Mouse (Mus musculus) midbrain, embryonic 13.5 days (tissue): ENCODE measurements around the gene Fcgr2b. TPM values are rescaled to one million over a fixed set of nuclear protein-coding genes. Genes with fewer than 3 reads are reported as not detected.

Experiments used
- ATAC-seq: fragments of 200-750 bp; cut with Nextera tagmentation; 2 replicates; pipeline ENCODE4 v1.8.0; 2017; ENCODE audit warnings: mild to moderate bottlenecking, moderate TSS enrichment, moderate library complexity
- H3K27ac ChIP-seq: fragments of 300-500 bp; sonication (generic); 2 replicates; pipeline ENCODE4 v1.5.1; 2015; ENCODE audit warnings: inconsistent platforms, mild to moderate bottlenecking, moderate library complexity
- H3K27me3 ChIP-seq: fragments of 300-500 bp; sonication (generic); 2 replicates; pipeline ENCODE4 v1.6.1; 2015; ENCODE audit warnings: mild to moderate bottlenecking, inconsistent platforms
- H3K36me3 ChIP-seq: fragments of 300-500 bp; sonication (generic); 2 replicates; pipeline ENCODE4 v1.6.1; 2015; ENCODE audit warnings: mild to moderate bottlenecking, inconsistent platforms
- H3K4me1 ChIP-seq: fragments of 300-500 bp; sonication (generic); replicated peaks from 2 replicates; pipeline ENCODE4 v1.6.1; 2015; ENCODE audit warnings: inconsistent platforms
- H3K4me2 ChIP-seq: fragments of 300-500 bp; sonication (generic); replicated peaks from 2 replicates; pipeline ENCODE4 v1.6.1; 2015; ENCODE audit warnings: moderate library complexity, mild to moderate bottlenecking, inconsistent platforms
- H3K4me3 ChIP-seq: fragments of 300-500 bp; sonication (generic); replicated peaks from 2 replicates; pipeline ENCODE4 v1.5.1; 2015; ENCODE audit warnings: mild to moderate bottlenecking, inconsistent platforms
- H3K9ac ChIP-seq: fragments of 300-500 bp; sonication (generic); replicated peaks from 2 replicates; pipeline ENCODE4 v1.6.1; 2015; ENCODE audit warnings: mild to moderate bottlenecking, inconsistent platforms
- H3K9me3 ChIP-seq: fragments of 300-500 bp; sonication (generic); 2 replicates; pipeline ENCODE4 v1.6.1; 2016; ENCODE audit warnings: mild to moderate bottlenecking, inconsistent platforms
- WGBS: fragments of 180-500 bp; shearing (Covaris S2); methylation state at CpG from one replicate; pipeline ENCODE4 v1.1.7; 2015; 5-methylcytosine and 5-hydroxymethylcytosine counted together
- polyA plus RNA-seq: library from polyadenylated mRNA; unstranded; fragments of >200 nt; fragmentation: Nextera tagmentation; extraction: Ambion mirVana; gene quantifications from 2 replicates; pipeline ENCODE4 v1.2.1, GENCODE M21; 2015

Gene Fcgr2b
- polyA plus RNA-seq = 0.37 and 0.57 TPM in 2 replicates

DNA sequence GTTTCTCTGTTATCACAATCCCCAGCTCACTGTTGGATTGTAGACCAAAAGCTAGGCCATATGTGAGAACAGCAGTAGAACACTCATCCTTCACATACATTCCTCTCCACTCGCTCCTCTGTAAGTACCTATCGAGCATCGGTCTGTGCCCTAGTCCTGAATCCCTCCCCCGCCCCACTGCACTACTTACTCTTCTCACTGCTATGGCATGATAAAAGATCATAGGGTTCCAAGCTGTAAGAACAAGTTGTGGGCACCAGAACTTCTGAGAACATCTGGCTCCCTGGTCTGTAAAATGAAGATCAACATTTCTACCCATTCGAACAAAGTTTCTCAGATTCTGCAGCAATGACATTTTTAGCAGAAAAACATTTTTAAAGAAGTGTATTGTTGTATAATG is at the start of gene Fcgr2b:
Gene Fcgr2b (minus strand): TSS at position 101 of the 400 bp plus-strand sequence.
- Histone ChIP-seq H3K9me3 (no peaks in the 10 kb centered on the region), H3K4me1 (no peaks in the 10 kb centered on the region), H3K4me2 (no peak within 1 kb of the TSS), H3K36me3 (no peaks in the 10 kb centered on the region), H3K9ac (no peak within 1 kb of the TSS), H3K4me3 (no peak within 1 kb of the TSS), H3K27me3 (no peaks in the 10 kb centered on the region), H3K27ac (no peak within 1 kb of the TSS)
- ATAC-seq = no peak
- 89% methylated on average over 5 of the region's 5 CpGs for WGBS

DNA sequence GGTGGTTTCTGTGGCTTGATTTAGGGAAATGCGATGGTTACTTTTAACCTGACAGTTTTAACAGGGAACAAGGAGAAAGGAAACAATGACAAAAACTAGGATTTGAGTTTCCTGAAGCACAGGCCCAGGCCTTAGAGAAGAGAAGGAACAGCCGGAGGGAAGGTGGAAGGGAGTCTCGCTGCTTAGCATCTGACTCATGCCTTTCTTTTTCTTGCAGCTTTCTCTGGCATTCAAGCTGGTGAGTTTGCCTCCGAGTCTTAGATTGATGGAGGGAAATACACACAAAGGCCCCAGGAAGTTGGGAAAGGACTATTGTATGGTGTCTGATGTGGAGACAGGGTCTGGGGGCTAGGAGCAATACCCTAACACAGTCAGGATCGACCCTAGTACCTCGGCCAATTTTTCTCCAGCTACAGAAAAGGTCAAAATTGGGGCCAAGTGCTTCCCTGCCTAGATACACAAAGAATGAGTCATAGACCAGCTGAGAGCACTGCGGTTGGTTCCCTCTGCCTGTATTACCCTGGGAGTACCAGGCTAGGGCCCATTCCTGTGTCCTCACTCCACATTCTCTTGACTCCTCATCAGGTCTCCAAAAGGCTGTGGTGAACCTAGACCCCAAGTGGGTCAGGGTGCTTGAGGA is 43.1 kb upstream of the Fcgr2b start:
- no peak overlapping the region for H3K27ac ChIP-seq
- H3K36me3 ChIP-seq = no peaks in the 10 kb centered on the region
- H3K9ac ChIP-seq = no peak overlapping the region
- H3K4me3 ChIP-seq = no peak overlapping the region
- H3K4me1 ChIP-seq = no peaks in the 10 kb centered on the region
- H3K9me3 ChIP-seq = no peaks in the 10 kb centered on the region
- H3K4me2 ChIP-seq = no peak overlapping the region
- ATAC-seq = no peak
- 88% methylated on average over 7 of the region's 7 CpGs for WGBS
- no peaks in the 10 kb centered on the region for H3K27me3 ChIP-seq

DNA sequence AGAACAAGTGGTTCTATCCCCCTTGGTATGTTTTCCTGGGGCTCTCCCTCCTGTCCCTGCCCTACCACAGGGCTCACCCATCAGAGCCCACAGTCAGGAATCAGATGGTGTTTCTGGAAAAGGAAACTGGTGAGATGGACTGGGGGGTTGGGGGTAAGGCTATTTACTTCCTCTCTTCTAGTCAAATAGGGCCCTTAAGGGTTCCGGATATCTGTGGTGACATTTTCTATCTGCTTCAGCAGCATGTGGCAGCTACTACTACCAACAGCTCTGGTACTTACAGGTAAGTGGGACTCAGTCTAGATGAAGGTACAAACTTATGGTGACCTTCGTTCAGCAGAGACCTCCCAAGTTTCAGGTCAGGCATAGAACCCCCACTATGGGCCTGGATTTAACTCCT is 42.4 kb upstream of the Fcgr2b start, which contains the start of gene Fcgr4:
Gene Fcgr4 (plus strand): TSS at position 184 of the 400 bp plus-strand sequence.
- no peak within 1 kb of the TSS for H3K27ac ChIP-seq
- ATAC-seq = no peak
- no peaks in the 10 kb centered on the region for H3K4me1 ChIP-seq
- no peak within 1 kb of the TSS for H3K4me3 ChIP-seq
- H3K36me3 ChIP-seq = no peaks in the 10 kb centered on the region
- no peak within 1 kb of the TSS for H3K9ac ChIP-seq
- H3K9me3 ChIP-seq = no peaks in the 10 kb centered on the region
- 87% methylated on average over 2 of the region's 2 CpGs for WGBS
- no peak within 1 kb of the TSS for H3K4me2 ChIP-seq
- no peaks in the 10 kb centered on the region for H3K27me3 ChIP-seq

DNA sequence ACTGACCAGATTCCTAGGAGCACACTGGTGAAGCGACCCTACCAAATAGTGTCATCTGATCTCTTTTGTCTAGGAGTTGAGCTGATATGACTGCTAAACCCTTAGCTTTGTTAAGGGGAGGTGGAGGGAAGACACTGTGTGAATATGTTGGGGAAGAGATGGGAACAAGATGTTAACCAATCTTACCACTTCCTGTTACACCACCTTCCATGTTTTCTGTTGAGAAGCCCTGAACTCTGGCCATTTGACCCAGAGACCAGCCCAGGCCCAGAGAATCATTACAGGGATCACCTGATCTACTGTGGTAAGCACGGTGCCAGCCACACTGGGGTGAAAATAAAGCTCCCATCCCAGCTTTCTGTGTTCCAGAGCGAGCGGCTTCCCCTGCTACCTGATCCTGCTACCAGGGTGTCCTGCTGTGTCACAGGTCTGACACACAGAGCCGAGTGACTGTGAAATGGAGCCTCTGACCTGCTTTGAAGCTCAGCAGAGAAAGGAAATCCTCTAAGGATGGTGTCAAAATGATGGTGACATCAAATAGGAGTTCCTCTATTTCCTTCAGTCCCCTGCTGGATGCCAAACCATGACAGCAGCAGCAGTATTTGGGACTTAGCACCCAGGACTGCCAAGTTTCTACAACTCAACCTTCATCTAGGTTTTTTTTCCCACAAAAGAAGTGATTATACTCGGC is 41.3 kb upstream of the Fcgr2b start:
- ATAC-seq = no peak
- no peak overlapping the region for H3K27ac ChIP-seq

DNA sequence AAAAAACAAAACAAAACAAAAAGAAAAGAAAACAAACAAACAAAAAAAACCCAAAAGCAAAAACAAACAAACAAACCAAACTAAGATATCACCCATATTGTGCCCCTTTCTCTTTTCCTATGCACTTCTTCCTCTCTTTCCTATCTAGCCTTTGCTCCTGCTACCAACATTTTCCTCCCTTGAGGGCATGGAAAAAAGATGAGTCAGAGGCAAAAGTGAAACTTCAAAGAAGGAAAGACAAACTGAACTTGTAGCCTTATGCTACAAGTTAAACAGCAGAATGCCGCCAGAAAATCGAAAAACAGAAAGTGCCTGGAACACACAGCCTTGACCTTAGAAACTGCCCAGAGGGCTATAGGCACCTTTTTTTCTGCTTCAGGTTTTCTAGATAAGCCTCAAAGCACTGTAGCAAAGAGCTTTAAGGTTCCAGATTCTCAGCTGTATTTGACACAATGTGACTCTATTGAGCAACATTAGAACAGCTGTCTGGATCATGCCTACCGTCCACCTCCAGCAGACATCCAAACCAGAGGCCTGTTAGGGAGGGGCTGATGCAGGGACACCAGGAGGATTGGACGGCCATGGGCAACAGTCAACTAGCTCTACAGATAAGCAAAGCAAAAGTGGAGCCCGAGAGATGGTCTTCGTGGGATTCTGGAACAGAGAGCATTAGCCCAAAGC is 40.5 kb upstream of the Fcgr2b start:
- WGBS = 91% methylated on average over 6 of the region's 6 CpGs

More for the DNA sequence above, 41.3 kb upstream of the Fcgr2b start:
- Histone ChIP-seq H3K4me2 (no peak overlapping the region), H3K9me3 (no peaks in the 10 kb centered on the region), H3K4me1 (no peaks in the 10 kb centered on the region), H3K36me3 (no peaks in the 10 kb centered on the region), H3K9ac (no peak overlapping the region), H3K27me3 (no peaks in the 10 kb centered on the region), H3K4me3 (no peak overlapping the region)
- 50% methylated on average over 6 of the region's 6 CpGs for WGBS

DNA sequence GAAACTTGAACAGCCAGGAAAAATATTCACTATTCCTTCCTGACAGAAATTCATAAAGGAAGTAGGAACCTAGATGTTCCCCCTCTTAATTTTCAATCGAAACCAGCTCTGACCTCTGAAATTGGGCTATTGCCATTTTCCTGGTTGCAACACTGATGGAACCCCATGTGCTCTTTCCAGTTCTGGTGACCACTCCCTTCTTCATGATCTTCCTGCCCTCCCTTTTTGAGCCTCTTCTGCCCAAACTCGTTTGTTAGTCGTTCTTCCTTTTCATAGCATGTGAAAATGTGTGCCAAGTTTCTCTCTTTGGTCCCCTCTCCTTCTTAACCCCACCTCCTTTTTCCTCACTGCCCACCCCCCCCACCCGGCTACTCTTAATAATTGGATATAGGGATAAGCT is 35.4 kb upstream of the Fcgr2b start:
- Histone ChIP-seq H3K27me3 (no peaks in the 10 kb centered on the region), H3K4me3 (no peak overlapping the region), H3K36me3 (no peaks in the 10 kb centered on the region), H3K9ac (no peak overlapping the region), H3K9me3 (0 out of 2 replicates have a peak, but pooled peaks cover 4% of the 10 kb centered on the region), H3K4me2 (no peak overlapping the region), H3K4me1 (no peaks in the 10 kb centered on the region), H3K27ac (no peak overlapping the region)
- WGBS = 88% methylated on average over 4 of the region's 4 CpGs
- ATAC-seq = no peak

More for the DNA sequence above, 40.5 kb upstream of the Fcgr2b start:
- H3K9me3 ChIP-seq = no peaks in the 10 kb centered on the region
- H3K27ac ChIP-seq = no peak overlapping the region
- H3K4me3 ChIP-seq = no peak overlapping the region
- no peaks in the 10 kb centered on the region for H3K4me1 ChIP-seq
- H3K27me3 ChIP-seq = no peaks in the 10 kb centered on the region
- H3K9ac ChIP-seq = no peak overlapping the region
- no peaks in the 10 kb centered on the region for H3K36me3 ChIP-seq
- no peak overlapping the region for H3K4me2 ChIP-seq
- ATAC-seq = no peak

DNA sequence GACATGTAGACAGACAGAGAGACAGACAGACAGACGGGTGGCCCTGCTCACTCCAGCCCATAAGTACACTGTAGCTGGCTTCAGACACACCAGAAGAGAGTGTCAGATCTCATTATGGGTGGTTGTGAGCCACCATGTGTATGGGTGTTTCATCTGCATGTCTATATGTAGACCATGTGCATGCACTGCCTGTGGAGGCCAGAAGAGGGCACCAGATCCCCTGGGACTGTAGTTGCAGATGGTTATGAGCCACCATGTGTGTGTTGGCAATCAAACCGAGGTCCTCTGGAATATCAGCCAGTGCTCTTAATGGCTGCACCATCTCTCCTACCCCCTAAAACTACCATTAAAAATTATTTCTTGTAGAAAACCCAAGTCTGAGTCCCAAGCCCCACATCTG is 30.6 kb upstream of the Fcgr2b start:
- H3K9ac ChIP-seq = no peak overlapping the region
- H3K36me3 ChIP-seq = no peaks in the 10 kb centered on the region
- H3K9me3 ChIP-seq = 0 out of 2 replicates have a peak, but pooled peaks cover 4% of the 10 kb centered on the region
- H3K4me2 ChIP-seq = no peak overlapping the region
- ATAC-seq = no peak
- no peak overlapping the region for H3K4me3 ChIP-seq
- 89% methylated on average over 2 of the region's 2 CpGs for WGBS
- H3K27me3 ChIP-seq = no peaks in the 10 kb centered on the region
- no peaks in the 10 kb centered on the region for H3K4me1 ChIP-seq
- no peak overlapping the region for H3K27ac ChIP-seq

DNA sequence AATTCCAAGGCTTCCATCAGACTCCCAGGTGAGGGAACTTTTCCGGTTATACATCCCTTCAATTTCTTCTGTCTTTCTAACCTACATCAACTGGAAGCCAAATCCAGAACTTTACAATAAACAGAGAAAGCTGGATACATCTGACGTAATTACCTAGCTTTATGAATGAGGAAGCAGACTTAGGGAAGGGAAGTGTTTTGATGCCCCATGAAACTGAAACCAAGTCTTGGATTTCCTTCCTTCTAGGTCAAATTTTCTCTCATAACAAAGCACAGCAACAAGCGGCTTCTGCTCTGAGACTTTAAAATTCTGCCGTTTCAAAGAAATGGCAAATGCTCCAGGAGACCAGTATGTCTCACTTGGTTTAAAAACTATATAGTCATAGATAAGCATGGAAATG is 30.0 kb upstream of the Fcgr2b start:
- Histone ChIP-seq H3K4me1 (no peaks in the 10 kb centered on the region), H3K9me3 (0 out of 2 replicates have a peak, but pooled peaks cover 4% of the 10 kb centered on the region), H3K27ac (no peak overlapping the region), H3K27me3 (no peaks in the 10 kb centered on the region), H3K36me3 (no peaks in the 10 kb centered on the region), H3K4me3 (no peak overlapping the region), H3K4me2 (no peak overlapping the region), H3K9ac (no peak overlapping the region)
- WGBS = 94% methylated on average over 4 of the region's 4 CpGs
- no peak for ATAC-seq

DNA sequence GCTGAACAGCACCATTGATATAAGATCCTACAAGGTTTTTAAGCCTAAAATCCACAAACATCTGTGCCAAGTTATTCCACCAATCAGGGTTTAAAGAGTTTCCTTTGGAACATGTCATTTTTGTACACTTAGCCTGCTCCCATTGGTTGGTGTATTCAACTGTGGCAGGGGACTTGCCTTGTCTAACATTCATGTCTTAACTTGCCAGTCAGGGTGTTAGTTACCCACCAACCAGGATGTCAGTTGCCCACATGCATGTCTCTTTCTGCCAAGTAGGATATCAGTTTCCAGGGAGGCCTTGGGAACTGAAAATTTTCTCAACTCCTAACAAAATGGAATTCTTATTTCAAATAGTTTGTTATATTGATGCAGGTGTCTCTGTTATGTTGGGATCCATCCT is 29.2 kb upstream of the Fcgr2b start:
- no peak overlapping the region for H3K4me3 ChIP-seq
- no peaks in the 10 kb centered on the region for H3K36me3 ChIP-seq
- H3K9me3 ChIP-seq = 0 out of 2 replicates have a peak, but pooled peaks cover 4% of the 10 kb centered on the region
- H3K9ac ChIP-seq = no peak overlapping the region
- H3K27ac ChIP-seq = no peak overlapping the region
- no peaks in the 10 kb centered on the region for H3K4me1 ChIP-seq
- no peak for ATAC-seq
- no peaks in the 10 kb centered on the region for H3K27me3 ChIP-seq
- H3K4me2 ChIP-seq = no peak overlapping the region

DNA sequence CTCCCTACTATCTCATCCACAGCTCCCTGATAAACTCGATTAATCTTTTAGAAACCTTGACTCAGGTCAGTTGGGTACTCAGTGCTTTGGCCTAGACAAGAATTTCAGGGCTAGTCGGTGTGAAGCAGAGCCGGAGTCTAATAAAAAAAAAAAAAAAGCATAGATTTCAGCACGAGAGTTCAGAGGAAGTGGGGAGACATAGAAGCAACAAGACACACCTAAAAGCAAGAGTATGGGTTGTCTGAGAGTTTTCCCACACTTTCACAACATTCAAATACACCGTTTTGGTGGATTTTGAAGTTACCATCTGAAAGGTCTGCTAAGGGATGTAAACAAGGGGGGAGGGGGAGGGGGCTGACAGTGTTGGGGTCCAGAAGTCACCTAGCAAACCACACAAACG is 28.7 kb upstream of the Fcgr2b start:
- Histone ChIP-seq H3K9ac (no peak overlapping the region), H3K4me2 (no peak overlapping the region), H3K9me3 (0 out of 2 replicates have a peak, but pooled peaks cover 4% of the 10 kb centered on the region), H3K36me3 (no peaks in the 10 kb centered on the region), H3K27ac (no peak overlapping the region), H3K4me3 (no peak overlapping the region), H3K4me1 (no peaks in the 10 kb centered on the region), H3K27me3 (no peaks in the 10 kb centered on the region)
- 68% methylated on average over 6 of the region's 6 CpGs for WGBS
- ATAC-seq = no peak

DNA sequence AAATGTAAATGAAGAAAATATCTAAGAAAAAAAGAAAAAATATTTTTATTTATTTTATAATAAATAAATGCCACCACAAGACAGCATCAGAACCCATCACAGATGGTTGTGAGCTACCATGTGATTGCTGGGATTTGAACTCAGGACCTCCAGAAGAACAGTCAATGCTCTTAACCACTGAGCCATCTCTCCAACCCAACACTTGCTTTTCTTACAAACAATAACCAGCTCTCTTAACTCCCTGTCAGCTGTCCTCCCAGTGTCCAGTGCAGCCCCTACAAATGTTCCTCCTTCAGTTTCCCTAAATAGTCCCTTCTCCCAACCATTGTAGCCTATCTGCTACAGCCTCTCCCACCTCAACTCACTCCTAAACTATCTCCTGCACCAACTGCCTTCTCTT is 23.5 kb upstream of the Fcgr2b start:
- Histone ChIP-seq H3K4me3 (no peak overlapping the region), H3K4me1 (no peaks in the 10 kb centered on the region), H3K27ac (no peak overlapping the region), H3K9me3 (no peaks in the 10 kb centered on the region), H3K4me2 (no peak overlapping the region), H3K36me3 (no peaks in the 10 kb centered on the region), H3K27me3 (no peaks in the 10 kb centered on the region), H3K9ac (no peak overlapping the region)
- no peak for ATAC-seq
